Mouse (Mus musculus) inflammation-experienced regulatory T-cells, adult 6 months (primary cell): ENCODE measurements at regions not wholly inside any gene's neighbourhood (a gene's known extent, or its start where the extent isn't known, plus 50 kb on each side); places are given as distances from the start of the nearest gene placed in this dataset.

ENCODE experiments used
- ATAC-seq: one replicate; pipeline ENCODE4 v1.8.0; 2017

GRCm38 (mm10) chr3:130883319-130883718 lies 153.1 kb upstream of the Rpl34 start:
- ATAC-seq = no peak

DNA sequence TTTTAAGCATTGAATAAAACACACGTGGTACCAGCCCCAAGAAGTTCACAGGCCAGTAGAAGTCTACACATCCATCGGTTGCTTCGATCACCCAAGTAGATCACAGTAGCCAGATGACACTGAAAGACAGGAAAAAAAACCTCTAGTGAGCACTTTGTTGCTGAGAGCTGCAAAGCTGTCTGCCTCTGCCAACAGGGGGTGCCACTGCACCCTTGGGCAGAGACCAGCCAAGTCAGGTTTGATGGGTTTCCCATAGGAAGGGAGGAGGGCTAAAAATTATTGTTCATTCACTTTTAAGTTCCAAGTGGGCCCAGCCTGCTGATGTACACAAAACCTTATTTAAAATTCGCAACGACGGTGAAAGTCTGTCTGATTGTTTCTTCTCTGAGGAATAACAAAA lies 150.3 kb upstream of the Rpl34 start:
- ATAC-seq = no peak

- ATAC-seq = no peak
These were observed 149.3 kb upstream of the Rpl34 start for GRCm38 (mm10) chr3:130879463-130879862.

GRCm38 (mm10) chr3:130878834-130879233 lies 148.6 kb upstream of the Rpl34 start:
- ATAC-seq = no peak

- no peak for ATAC-seq
These were observed 147.8 kb upstream of the Rpl34 start for GRCm38 (mm10) chr3:130877981-130878380.

- ATAC-seq = no peak
These were observed 143.5 kb upstream of the Rpl34 start for GRCm38 (mm10) chr3:130873745-130874144.

GRCm38 (mm10) chr3:130866952-130867632 lies 136.9 kb upstream of the Rpl34 start:
- ATAC-seq = no peak

- ATAC-seq = no peak
These were observed 134.6 kb upstream of the Rpl34 start for GRCm38 (mm10) chr3:130864783-130865182.

DNA sequence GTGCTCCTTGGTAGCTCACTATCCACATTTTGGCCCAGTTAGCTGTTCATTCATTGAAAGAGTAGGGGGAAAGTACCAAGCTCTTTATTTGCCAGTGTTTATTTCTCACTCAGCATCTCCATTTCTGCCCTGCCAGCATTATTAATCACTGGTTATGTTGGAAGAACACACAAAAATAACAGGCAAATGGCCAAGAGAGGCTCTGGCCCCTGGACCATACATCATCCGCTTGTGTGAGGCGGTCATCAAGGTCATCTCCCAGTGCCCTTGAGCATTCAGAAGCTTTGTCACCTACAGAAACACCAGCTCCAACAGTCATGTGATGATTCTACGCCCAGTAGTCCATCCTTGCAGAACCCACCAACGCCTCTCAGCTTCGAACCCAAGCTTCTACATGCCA lies 133.2 kb upstream of the Rpl34 start:
- no peak for ATAC-seq

GRCm38 (mm10) chr3:130860315-130860714 lies 130.1 kb upstream of the Rpl34 start:
- no peak for ATAC-seq

- ATAC-seq = no peak
These were observed 123.7 kb upstream of the Rpl34 start for GRCm38 (mm10) chr3:130853866-130854265.

DNA sequence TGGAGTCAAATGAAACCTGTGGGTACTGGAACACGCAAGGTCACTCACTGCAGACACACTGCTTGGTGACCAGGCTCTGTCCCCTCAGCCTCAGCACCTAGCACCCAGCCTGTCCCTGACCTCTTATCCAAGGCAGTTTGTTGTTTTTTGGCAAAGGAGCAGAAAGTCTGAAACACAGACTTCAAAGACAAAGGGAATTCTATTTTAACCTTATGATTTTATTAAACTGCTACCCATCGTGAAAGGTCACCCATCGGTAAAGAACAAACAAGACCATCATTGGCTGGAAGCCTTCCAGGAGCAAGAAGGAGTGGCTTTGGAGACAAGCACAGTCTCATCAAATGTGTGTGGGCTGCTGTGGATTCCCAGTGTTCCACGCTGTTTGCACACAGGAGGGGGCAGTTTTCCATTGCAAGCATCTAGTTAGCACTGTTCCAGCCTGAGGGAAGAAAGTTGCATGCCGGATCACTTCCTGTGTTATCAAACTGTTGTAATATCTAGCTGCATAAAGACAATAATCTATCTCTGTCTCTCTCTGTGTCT lies 120.6 kb upstream of the Rpl34 start:
- no peak for ATAC-seq

DNA sequence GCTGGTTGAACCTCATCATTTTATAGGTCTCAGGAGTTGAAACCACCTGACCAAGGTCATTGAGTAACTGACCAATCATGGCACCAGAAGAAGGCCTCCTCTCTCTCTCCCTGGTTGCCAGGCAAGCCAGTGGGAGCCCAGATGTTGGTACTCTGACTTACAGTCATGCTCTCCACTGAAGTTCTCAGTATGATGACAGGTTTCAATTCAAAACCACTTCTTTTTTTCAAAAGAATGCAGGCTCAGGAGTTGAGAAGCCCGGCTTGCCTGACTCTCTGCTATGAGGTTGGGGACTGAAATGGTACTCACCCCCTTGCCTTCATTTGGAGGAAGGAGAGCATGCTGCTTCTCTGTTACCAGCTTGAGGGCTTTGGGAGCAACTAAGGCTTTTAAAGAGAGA lies 111.6 kb upstream of the Rpl34 start:
- ATAC-seq = no peak

- ATAC-seq = no peak
These were observed 109.8 kb upstream of the Rpl34 start for GRCm38 (mm10) chr3:130839924-130840440.

GRCm38 (mm10) chr3:130838626-130839422 lies 108.6 kb upstream of the Rpl34 start:
- no peak for ATAC-seq

- no peak for ATAC-seq
These were observed 103.5 kb upstream of the Rpl34 start for GRCm38 (mm10) chr3:130833722-130834121.

GRCm38 (mm10) chr3:130833082-130833481 lies 102.9 kb upstream of the Rpl34 start:
- no peak for ATAC-seq

GRCm38 (mm10) chr3:130831788-130832187 lies 101.6 kb upstream of the Rpl34 start:
- ATAC-seq = no peak

- ATAC-seq = no peak
These were observed 98.1 kb upstream of the Rpl34 start for GRCm38 (mm10) chr3:130828346-130828745.

- ATAC-seq = no peak
These were observed 97.7 kb upstream of the Rpl34 start for GRCm38 (mm10) chr3:130827934-130828333.

- no peak for ATAC-seq
These were observed 96.8 kb upstream of the Rpl34 start for GRCm38 (mm10) chr3:130827021-130827420.

GRCm38 (mm10) chr3:130819837-130820098 lies 89.6 kb upstream of the Rpl34 start:
- peak; percentile 31 for ATAC-seq

- ATAC-seq = peak; percentile 63
These were observed 89.0 kb upstream of the Rpl34 start for GRCm38 (mm10) chr3:130819031-130819836.
